Mouse (Mus musculus): ENCODE data around the gene Dusp27. TPM values are rescaled to one million over a fixed set of nuclear protein-coding genes. Genes with fewer than 3 reads are reported as not detected.

Gene Dusp27
- polyA plus RNA-seq, 1 experiment from 2014 or later: 3.3 TPM

DNA sequence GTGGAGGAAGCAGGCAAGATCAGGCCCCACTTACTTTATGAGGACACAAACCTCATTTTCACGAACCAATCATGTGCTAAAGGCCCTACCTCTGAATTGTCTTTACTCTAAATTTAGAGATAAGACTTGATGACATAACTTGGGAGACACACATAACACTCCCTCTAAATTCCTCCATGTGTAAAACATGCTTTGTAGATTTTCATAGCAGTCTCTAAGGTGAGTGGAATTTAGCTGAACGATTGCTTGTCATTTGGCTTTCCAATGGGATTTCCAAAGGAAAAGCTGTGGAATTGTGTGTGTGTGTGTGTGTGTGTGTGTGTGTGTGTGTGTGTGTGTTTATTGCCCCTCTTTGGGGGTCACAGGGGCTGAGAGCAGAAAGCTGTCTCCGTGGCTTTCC lies 38.4 kb downstream of the Dusp27 start:
- H3K9me3 ChIP-seq (replicated peaks): no peaks in the 10 kb centered on the region
- no peak overlapping the region for H3K27ac ChIP-seq
- H3K27me3 ChIP-seq: no peaks in the 10 kb centered on the region
- H3K4me1 ChIP-seq: peaks cover 10% of the 10 kb centered on the region
- 83% methylated on average over 3 of the region's 3 CpGs for WGBS
- no peak overlapping the region for H3K9ac ChIP-seq
- H3K4me2 ChIP-seq (replicated peaks): no peak overlapping the region
- no peaks in the 10 kb centered on the region for H3K36me3 ChIP-seq
- no peak overlapping the region for H3K4me3 ChIP-seq
- ATAC-seq (ENCODE audit: low FRiP score): 0 out of 2 replicates have a peak, but pooled peaks have one; percentile 8

DNA sequence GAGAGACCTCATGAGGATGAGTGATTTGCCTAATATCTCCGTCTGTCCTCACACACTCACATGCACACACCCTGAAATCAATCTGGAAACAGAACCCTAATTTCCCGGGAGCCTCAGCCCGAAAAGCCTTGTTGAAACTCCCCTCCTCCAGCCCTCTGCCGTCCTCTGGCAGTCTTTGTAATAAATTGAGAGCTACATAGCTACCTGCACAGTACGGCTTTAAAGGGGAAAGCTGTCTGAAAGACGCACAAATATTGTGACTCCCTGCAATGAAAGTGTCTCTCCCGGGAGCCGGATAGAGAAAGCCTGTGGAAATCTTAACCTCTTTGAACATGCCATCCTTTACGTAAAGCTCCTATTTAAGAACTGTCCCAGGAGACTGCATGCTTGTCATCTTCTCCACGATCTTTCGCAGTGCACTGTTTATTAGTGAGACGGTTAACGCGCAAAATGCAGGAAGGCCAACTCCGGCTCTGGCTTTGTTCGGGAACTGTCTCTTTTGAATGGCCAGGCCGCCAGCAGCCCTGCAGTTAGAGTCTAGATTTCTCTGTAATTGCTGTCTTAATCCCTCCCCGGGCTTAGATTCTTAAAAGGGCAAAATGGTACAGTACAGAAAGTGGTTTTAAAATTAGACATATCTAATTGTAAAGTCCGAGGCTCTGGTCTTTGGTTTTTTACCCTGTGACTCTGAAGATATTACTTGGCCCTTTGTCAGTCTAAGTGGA lies 39.1 kb downstream of the Dusp27 start:
- 62% methylated on average over 19 of the region's 19 CpGs for WGBS
- 0 out of 2 replicates have a peak, but pooled peaks have one; percentile 35 for ATAC-seq (ENCODE audit: low FRiP score)
- 0 out of 2 replicates have a peak overlapping the region, but pooled peaks have one; percentile 5 for H3K27ac ChIP-seq

DNA sequence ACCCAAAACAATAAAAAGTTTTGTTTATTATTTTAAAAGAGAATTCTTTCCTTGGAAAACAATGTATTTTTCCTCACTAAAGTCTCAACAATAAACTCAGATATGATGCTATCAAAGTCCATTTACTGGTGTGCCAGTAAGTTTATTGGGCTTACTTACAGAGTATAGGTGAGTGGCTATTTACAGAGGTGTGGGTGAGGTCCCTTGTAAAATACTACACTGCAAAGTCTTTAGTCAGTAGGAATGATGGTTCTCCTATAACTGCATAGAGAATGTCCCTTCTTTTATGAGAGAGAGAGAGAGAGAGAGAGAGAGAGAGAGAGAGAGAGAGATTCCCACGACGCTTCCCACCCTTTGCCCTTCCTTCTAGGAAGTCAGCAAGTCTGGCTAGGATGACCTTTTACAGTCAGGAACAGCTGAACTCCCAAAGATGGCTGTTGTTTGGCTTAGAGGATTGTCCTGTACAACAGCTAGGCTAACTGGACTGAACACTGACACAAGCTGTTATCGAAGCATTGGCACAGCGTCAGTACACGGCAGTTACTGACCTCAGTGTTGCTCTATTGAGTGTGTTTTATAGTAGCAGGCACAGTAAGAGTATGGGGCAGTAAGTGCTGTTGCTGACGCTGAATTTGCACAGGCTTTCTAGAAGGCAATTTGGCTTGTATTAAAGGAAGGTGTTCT lies 50.5 kb downstream of the Dusp27 start:
- WGBS: 84% methylated on average over 6 of the region's 6 CpGs
- no peaks in the 10 kb centered on the region for H3K36me3 ChIP-seq
- H3K27ac ChIP-seq: no peak overlapping the region
- no peak overlapping the region for H3K4me3 ChIP-seq
- no peaks in the 10 kb centered on the region for H3K27me3 ChIP-seq
- no peak overlapping the region for H3K4me2 ChIP-seq (replicated peaks)
- H3K9me3 ChIP-seq (replicated peaks): no peaks in the 10 kb centered on the region
- ATAC-seq (ENCODE audit: low FRiP score): no peak
- H3K9ac ChIP-seq: no peak overlapping the region
- H3K4me1 ChIP-seq: no peaks in the 10 kb centered on the region

More for the DNA sequence above, 39.1 kb downstream of the Dusp27 start:
- no peak overlapping the region for H3K9ac ChIP-seq
- H3K4me1 ChIP-seq: peaks cover 10% of the 10 kb centered on the region
- no peak overlapping the region for H3K4me2 ChIP-seq (replicated peaks)
- H3K27me3 ChIP-seq: no peaks in the 10 kb centered on the region
- no peak overlapping the region for H3K4me3 ChIP-seq
- no peaks in the 10 kb centered on the region for H3K9me3 ChIP-seq (replicated peaks)
- H3K36me3 ChIP-seq: no peaks in the 10 kb centered on the region

DNA sequence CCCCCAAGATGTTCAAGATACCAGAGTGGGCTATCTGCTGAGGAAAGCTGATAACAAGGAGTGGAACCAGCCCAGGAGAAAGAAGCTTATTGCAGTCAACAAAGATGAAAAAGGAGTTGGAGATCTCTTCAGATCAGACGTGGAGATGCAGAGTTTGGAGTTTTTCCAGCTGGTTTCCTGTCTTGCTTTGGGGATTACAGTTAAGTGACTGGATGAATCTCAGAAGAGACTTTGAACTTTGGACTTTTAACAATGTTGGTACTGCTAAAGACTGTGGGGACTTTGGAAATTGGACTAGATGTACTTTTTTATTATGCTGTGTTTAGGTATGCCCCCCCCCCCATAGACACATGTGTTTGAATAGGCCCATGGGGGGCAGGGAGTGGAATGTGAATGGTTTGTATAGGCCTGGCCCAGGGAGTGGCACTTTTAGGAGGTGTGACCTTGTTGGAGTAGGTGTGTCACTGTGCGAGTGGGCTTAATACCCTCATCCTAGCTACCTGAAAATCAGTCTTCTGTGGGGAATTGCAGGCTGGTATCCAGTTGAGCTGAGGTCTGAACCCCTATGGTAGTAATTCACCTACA lies 59.8 kb downstream of the Dusp27 start:
- 90% methylated on average over 2 of the region's 2 CpGs for WGBS
- no peak overlapping the region for H3K4me2 ChIP-seq (replicated peaks)
- H3K9me3 ChIP-seq (replicated peaks): no peaks in the 10 kb centered on the region
- no peaks in the 10 kb centered on the region for H3K4me1 ChIP-seq
- ATAC-seq (ENCODE audit: low FRiP score): no peak
- H3K36me3 ChIP-seq: no peaks in the 10 kb centered on the region
- H3K27ac ChIP-seq: no peak overlapping the region
- H3K27me3 ChIP-seq: no peaks in the 10 kb centered on the region
- H3K4me3 ChIP-seq: no peak overlapping the region
- no peak overlapping the region for H3K9ac ChIP-seq

DNA sequence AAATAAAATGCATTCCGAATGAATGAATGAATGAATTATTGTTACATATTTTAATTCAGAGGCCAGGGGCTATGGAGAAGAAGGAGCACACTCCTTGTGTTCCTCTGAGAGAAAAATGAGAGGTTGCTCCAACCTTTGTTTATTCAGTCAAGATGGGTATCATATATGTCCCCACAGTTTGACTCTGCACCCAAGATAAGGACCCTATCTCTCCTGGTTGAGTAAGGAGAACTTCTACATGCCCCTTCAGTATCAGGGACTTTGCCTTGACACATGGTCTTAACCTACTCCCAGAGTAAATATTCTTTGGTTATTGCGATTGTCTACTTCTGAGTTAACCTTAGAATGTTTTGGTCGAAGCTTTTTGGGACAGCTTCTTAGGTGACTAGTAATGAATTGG lies 63.9 kb downstream of the Dusp27 start:
- H3K9ac ChIP-seq: no peak overlapping the region
- no peak overlapping the region for H3K4me2 ChIP-seq (replicated peaks)
- no peak overlapping the region for H3K4me3 ChIP-seq
- no peak for ATAC-seq (ENCODE audit: low FRiP score)
- H3K27me3 ChIP-seq: no peaks in the 10 kb centered on the region
- WGBS: 97% methylated on average over 3 of the region's 3 CpGs
- no peak overlapping the region for H3K27ac ChIP-seq
- 0 out of 2 replicates have a peak, but pooled peaks cover 2% of the 10 kb centered on the region for H3K4me1 ChIP-seq
- H3K9me3 ChIP-seq (replicated peaks): no peaks in the 10 kb centered on the region
- H3K36me3 ChIP-seq: no peaks in the 10 kb centered on the region

DNA sequence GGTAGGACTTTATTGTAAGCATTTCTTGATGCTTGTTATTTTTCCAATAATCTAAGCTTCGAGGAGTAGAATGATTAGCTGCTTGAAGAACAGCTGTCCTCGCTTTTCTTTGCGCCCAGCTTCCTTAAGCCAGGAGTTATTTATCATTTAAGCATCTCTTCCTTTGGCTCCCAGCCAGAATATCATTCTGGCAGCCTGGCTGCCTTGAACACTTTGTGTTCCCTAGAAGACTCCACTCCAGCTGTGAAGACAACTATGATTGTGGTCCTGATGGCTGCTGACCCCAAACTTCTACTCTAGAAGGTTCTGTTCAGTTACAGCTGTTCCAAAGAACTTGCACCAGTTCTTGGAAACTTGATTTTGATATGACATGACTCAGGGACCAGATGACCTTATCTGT lies 66.2 kb downstream of the Dusp27 start:
- no peaks in the 10 kb centered on the region for H3K36me3 ChIP-seq
- ATAC-seq (ENCODE audit: low FRiP score): no peak
- H3K4me2 ChIP-seq (replicated peaks): no peak overlapping the region
- H3K9ac ChIP-seq: no peak overlapping the region
- H3K4me1 ChIP-seq: 0 out of 2 replicates have a peak, but pooled peaks cover 4% of the 10 kb centered on the region
- H3K27me3 ChIP-seq: no peaks in the 10 kb centered on the region
- 70% methylated on average over 3 of the region's 3 CpGs for WGBS
- no peak overlapping the region for H3K27ac ChIP-seq
- no peaks in the 10 kb centered on the region for H3K9me3 ChIP-seq (replicated peaks)
- H3K4me3 ChIP-seq: no peak overlapping the region

DNA sequence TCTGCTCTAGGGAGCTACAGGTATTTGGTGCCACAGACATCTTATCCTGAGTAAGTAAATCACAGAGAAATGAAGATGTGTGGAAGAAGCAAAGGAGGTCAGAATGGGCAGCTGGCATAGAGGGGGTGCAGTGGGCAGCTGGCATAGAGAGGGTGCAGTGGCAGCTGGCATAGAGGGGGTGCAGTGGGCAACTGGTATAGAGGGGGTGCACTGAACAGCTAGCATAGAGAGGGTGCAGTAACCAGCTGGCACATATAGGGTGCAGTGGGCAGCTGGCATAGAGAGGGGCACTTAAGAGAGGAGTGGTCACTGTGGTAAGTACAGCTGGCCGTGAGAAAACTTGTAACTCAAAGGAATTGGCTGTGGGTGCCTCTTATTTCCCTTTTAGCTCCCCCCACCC lies 67.3 kb downstream of the Dusp27 start:
- Histone ChIP-seq H3K4me2 (replicated peaks) (no peak overlapping the region), H3K9me3 (replicated peaks) (no peaks in the 10 kb centered on the region), H3K36me3 (no peaks in the 10 kb centered on the region), H3K4me1 (peaks cover 14% of the 10 kb centered on the region; the same call in 1 of the 2 replicates), H3K27ac (no peak overlapping the region), H3K27me3 (no peaks in the 10 kb centered on the region), H3K9ac (no peak overlapping the region), H3K4me3 (no peak overlapping the region)
- 88% methylated on average over 1 of the region's 1 CpGs for WGBS
- ATAC-seq (ENCODE audit: low FRiP score): no peak

DNA sequence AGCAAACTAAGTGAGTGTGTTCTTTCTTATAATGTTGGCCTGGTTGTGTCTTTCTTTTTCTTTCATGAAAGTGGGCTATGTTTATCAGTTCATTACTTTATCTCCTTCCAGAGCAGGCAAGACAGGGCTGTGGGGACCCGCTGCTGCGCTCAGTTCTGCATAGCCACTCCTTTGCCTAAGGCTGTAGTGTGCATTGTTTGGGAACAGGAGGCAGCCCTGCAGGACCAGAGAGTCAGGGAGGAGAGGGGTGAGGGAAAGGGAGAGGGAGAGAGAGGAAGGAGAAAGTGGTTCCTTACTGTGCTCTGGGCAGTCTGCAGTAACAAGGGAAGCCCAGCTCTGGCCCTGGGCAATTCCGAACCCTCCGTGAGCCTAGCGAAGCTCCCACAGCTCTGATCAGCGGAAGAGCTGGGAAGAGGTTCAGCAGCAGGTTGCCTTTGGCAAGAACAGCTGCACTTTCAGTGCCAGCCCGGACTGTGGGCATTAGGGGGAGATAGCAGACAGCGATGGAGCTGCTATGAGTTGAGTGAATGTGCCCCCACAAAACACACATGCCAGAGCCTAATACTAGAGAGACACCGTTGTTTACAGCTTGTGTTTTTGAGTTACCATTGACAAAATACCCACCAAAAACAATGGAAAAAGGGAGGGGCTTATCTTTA lies 71.5 kb downstream of the Dusp27 start:
- Histone ChIP-seq H3K36me3 (no peaks in the 10 kb centered on the region), H3K27me3 (no peaks in the 10 kb centered on the region), H3K4me2 (replicated peaks) (0 out of 2 replicates have a peak overlapping the region, but pooled peaks have one; percentile 14), H3K4me3 (no peak overlapping the region), H3K27ac (no peak overlapping the region), H3K9me3 (replicated peaks) (no peaks in the 10 kb centered on the region), H3K9ac (no peak overlapping the region), H3K4me1 (peaks cover 18% of the 10 kb centered on the region; the same call in 1 of the 2 replicates)
- WGBS: 30% methylated on average over 9 of the region's 9 CpGs
- 0 out of 2 replicates have a peak, but pooled peaks have one; percentile 23 for ATAC-seq (ENCODE audit: low FRiP score)

DNA sequence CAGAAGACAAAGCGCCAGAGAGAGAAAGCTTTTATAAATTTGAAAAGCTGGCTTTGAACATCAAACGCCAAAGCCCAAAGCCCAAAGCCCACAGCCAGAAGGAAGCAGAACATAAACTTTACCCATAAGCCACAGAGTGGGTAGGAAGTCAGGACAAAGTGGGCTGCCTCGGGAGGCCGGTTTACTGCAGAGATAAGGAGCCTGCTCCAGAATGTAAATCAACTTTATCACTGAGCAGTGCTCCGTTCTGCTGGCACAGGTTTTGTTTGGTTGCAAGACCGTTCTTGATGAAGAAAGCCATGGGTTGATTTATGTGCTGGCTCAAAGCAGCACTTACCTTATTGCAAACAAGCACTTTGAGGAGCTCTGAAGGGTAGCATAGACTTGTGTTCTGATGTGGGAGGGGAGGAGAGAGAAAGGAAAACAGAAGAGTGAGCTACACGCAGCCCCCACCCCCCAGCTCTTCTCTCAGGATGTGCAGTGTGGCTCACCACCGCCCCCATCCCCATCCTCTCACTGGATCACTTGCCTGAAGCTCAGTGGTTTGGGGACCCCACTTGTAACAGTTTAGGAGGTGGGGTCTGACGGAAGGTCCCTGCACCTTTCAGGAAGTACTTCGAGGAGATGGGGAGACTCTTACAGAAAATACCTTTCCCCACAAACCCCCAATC lies 74.3 kb downstream of the Dusp27 start:
- H3K9ac ChIP-seq: no peak overlapping the region

DNA sequence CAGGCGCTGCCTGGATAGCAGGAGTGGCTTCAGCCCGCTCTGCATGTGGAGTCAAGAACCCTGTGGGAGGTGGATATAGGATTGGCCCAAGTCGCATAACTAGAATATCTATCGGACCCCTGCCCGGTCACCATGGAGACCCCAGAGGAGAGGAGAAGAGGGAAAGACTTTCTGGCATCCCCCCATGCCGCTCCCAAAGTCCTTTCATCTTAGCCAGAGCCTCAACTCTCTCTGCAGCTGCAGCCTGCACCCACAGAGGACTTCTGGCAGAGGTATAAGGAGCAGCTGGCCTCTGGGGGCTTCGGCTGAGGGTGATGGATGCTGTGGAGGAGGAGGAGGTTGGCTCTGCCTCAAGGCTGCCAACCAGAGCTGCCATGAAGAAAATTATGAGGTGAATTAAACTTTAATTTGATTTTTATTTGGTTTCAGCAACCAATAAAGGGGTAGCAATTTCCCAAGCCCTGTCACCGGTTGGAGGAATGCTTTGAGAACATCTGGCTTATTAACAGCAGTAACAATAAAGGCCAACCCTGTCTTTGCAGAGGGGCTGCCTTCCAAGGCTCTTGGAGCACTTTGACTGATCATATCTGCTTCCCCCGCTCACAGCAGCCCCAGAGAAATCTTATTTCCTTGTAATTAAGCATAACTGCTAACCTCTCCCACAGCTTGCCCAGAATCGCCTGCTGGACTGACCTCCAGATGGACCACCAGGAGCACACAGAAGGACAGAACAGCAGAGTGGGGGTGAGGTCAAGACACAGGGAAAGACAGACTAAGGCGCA lies 78.5 kb downstream of the Dusp27 start:
- peak; percentile 63 for ATAC-seq (ENCODE audit: low FRiP score)
- peak overlapping the region; percentile 71 for H3K4me2 ChIP-seq (replicated peaks)
- H3K4me3 ChIP-seq: peak overlapping the region; percentile 38
- H3K36me3 ChIP-seq: no peaks in the 10 kb centered on the region
- H3K4me1 ChIP-seq: peaks cover 41% of the 10 kb centered on the region
- 9% methylated on average over 11 of the region's 11 CpGs for WGBS
- no peaks in the 10 kb centered on the region for H3K9me3 ChIP-seq (replicated peaks)
- H3K9ac ChIP-seq: no peak overlapping the region
- peak overlapping the region; percentile 24; the same call in 1 of the 2 replicates for H3K27ac ChIP-seq
- H3K27me3 ChIP-seq: peaks cover 21% of the 10 kb centered on the region

More for the DNA sequence above, 74.3 kb downstream of the Dusp27 start:
- Histone ChIP-seq H3K4me3 (no peak overlapping the region), H3K4me2 (replicated peaks) (no peak overlapping the region), H3K36me3 (no peaks in the 10 kb centered on the region), H3K4me1 (peaks cover 30% of the 10 kb centered on the region), H3K9me3 (replicated peaks) (no peaks in the 10 kb centered on the region), H3K27ac (no peak overlapping the region), H3K27me3 (no peaks in the 10 kb centered on the region)
- WGBS: 39% methylated on average over 10 of the region's 10 CpGs
- ATAC-seq (ENCODE audit: low FRiP score): no peak
